Mouse (Mus musculus) liver, embryonic 15.5 days (tissue): ENCODE data around the gene Ninj2. TPM values are rescaled to one million over a fixed set of nuclear protein-coding genes. Genes with fewer than 3 reads are reported as not detected.
A peak's percentile ranks its signal among the peaks of the same experiment; 100 is the strongest.

Source experiments
- ATAC-seq: fragments of 200-750 bp; cut with Nextera tagmentation; 2 replicates; pipeline ENCODE4 v1.8.0; 2017; ENCODE audit warnings: moderate number of reproducible peaks, mild to moderate bottlenecking, moderate library complexity; ENCODE audit not compliant: insufficient read depth
- H3K27ac ChIP-seq: fragments of 300-500 bp; sonication (generic); replicated peaks from 2 replicates; pipeline ENCODE4 v1.5.1; 2015; ENCODE audit warnings: mild to moderate bottlenecking, inconsistent platforms
- H3K27me3 ChIP-seq: fragments of 300-500 bp; sonication (generic); 2 replicates; pipeline ENCODE4 v1.6.1; 2015; ENCODE audit warnings: mild to moderate bottlenecking, inconsistent platforms
- H3K36me3 ChIP-seq: fragments of 300-500 bp; sonication (generic); replicated peaks from 2 replicates; pipeline ENCODE4 v1.6.1; 2015; ENCODE audit warnings: moderate library complexity, mild to moderate bottlenecking, inconsistent platforms
- H3K4me1 ChIP-seq: fragments of 300-500 bp; sonication (generic); replicated peaks from 2 replicates; pipeline ENCODE4 v1.6.1; 2015; ENCODE audit warnings: inconsistent platforms
- H3K4me2 ChIP-seq: fragments of 300-500 bp; sonication (generic); 2 replicates; pipeline ENCODE4 v1.6.1; 2015; ENCODE audit warnings: moderate library complexity, mild to moderate bottlenecking, inconsistent platforms
- H3K4me3 ChIP-seq: fragments of 300-500 bp; sonication (generic); replicated peaks from 2 replicates; pipeline ENCODE4 v1.5.1; 2015; ENCODE audit warnings: mild to moderate bottlenecking, inconsistent platforms
- H3K9ac ChIP-seq: fragments of 300-500 bp; sonication (generic); 2 replicates; pipeline ENCODE4 v1.6.1; 2015; ENCODE audit warnings: moderate library complexity, mild to moderate bottlenecking, inconsistent platforms
- H3K9me3 ChIP-seq: fragments of 300-500 bp; sonication (generic); replicated peaks from 2 replicates; pipeline ENCODE4 v1.6.1; 2016; ENCODE audit warnings: inconsistent platforms
- WGBS: fragments of 180-500 bp; shearing (Covaris S2); methylation state at CpG from one replicate; pipeline ENCODE4 v1.1.7; 2015; ENCODE audit warnings: mixed read lengths; ENCODE audit not compliant: insufficient replicate concordance; 5-methylcytosine and 5-hydroxymethylcytosine counted together
- polyA plus RNA-seq: library from polyadenylated mRNA; unstranded; fragments of >200 nt; fragmentation: Nextera tagmentation; extraction: Ambion mirVana; gene quantifications from 2 replicates; pipeline ENCODE4 v1.2.1, GENCODE M21; 2015

Gene Ninj2
- polyA plus RNA-seq, 1 experiment from 2014 or later: 0.10 TPM

- H3K27ac ChIP-seq: no peak overlapping the region
- peaks cover 24% of the 10 kb centered on the region for H3K4me1 ChIP-seq
- H3K27me3 ChIP-seq: no peaks in the 10 kb centered on the region
- no peaks in the 10 kb centered on the region for H3K9me3 ChIP-seq
- no peak overlapping the region for H3K4me2 ChIP-seq
- no peak for ATAC-seq
- H3K36me3 ChIP-seq: no peaks in the 10 kb centered on the region
- H3K9ac ChIP-seq: no peak overlapping the region
- WGBS: 45% methylated on average over 4 of the region's 4 CpGs
- H3K4me3 ChIP-seq: no peak overlapping the region
These were observed 62.4 kb downstream of the Ninj2 start for GRCm38 (mm10) chr6:120155510-120155909.

- H3K4me3 ChIP-seq: no peak overlapping the region
- H3K4me2 ChIP-seq: no peak overlapping the region
- no peak overlapping the region for H3K27ac ChIP-seq
- no peaks in the 10 kb centered on the region for H3K27me3 ChIP-seq
- WGBS: 67% methylated on average over 6 of the region's 6 CpGs
- no peak for ATAC-seq
- no peaks in the 10 kb centered on the region for H3K9me3 ChIP-seq
- H3K9ac ChIP-seq: no peak overlapping the region
- peaks cover 22% of the 10 kb centered on the region for H3K4me1 ChIP-seq
- no peaks in the 10 kb centered on the region for H3K36me3 ChIP-seq
These were observed 64.3 kb downstream of the Ninj2 start for GRCm38 (mm10) chr6:120157479-120157878.

- 31% methylated on average over 9 of the region's 9 CpGs for WGBS
- peak overlapping the region; percentile 29; the same call in 1 of the 2 replicates for H3K27ac ChIP-seq
These were observed 66.2 kb downstream of the Ninj2 start for GRCm38 (mm10) chr6:120159133-120159901.

GRCm38 (mm10) chr6:120162928-120163327, 69.8 kb downstream of the Ninj2 start:
- H3K27me3 ChIP-seq: peaks cover 6% of the 10 kb centered on the region; the same call in 1 of the 2 replicates
- no peak for ATAC-seq
- 58% methylated on average over 6 of the region's 6 CpGs for WGBS
- no peak overlapping the region for H3K4me2 ChIP-seq
- peaks cover 27% of the 10 kb centered on the region for H3K4me1 ChIP-seq
- H3K9ac ChIP-seq: no peak overlapping the region
- H3K36me3 ChIP-seq: no peaks in the 10 kb centered on the region
- H3K27ac ChIP-seq: no peak overlapping the region
- no peak overlapping the region for H3K4me3 ChIP-seq
- H3K9me3 ChIP-seq: no peaks in the 10 kb centered on the region

More at GRCm38 (mm10) chr6:120159133-120159901, 66.2 kb downstream of the Ninj2 start:
- no peak for ATAC-seq
- H3K4me2 ChIP-seq: no peak overlapping the region
- no peaks in the 10 kb centered on the region for H3K27me3 ChIP-seq
- H3K4me3 ChIP-seq: no peak overlapping the region
- no peaks in the 10 kb centered on the region for H3K9me3 ChIP-seq
- no peaks in the 10 kb centered on the region for H3K36me3 ChIP-seq
- H3K4me1 ChIP-seq: peaks cover 22% of the 10 kb centered on the region
- no peak overlapping the region for H3K9ac ChIP-seq

GRCm38 (mm10) chr6:120164765-120165164, 71.6 kb downstream of the Ninj2 start:
- Histone ChIP-seq H3K36me3 (no peaks in the 10 kb centered on the region), H3K4me1 (peaks cover 18% of the 10 kb centered on the region), H3K4me3 (no peak overlapping the region), H3K27ac (no peak overlapping the region), H3K9me3 (no peaks in the 10 kb centered on the region), H3K9ac (no peak overlapping the region), H3K27me3 (peaks cover 6% of the 10 kb centered on the region; the same call in 1 of the 2 replicates), H3K4me2 (no peak overlapping the region)
- 71% methylated on average over 4 of the region's 4 CpGs for WGBS
- ATAC-seq: no peak

GRCm38 (mm10) chr6:120167574-120167973, 74.4 kb downstream of the Ninj2 start:
- peak; percentile 56; the same call in 1 of the 2 replicates for ATAC-seq
- H3K4me1 ChIP-seq: peaks cover 18% of the 10 kb centered on the region
- WGBS: 37% methylated on average over 4 of the region's 4 CpGs

GRCm38 (mm10) chr6:120172294-120173017, 79.3 kb downstream of the Ninj2 start:
- peaks cover 57% of the 10 kb centered on the region for H3K4me1 ChIP-seq
- H3K9me3 ChIP-seq: no peaks in the 10 kb centered on the region
- H3K4me3 ChIP-seq: no peak overlapping the region
- 67% methylated on average over 8 of the region's 8 CpGs for WGBS
- H3K36me3 ChIP-seq: no peaks in the 10 kb centered on the region
- H3K9ac ChIP-seq: no peak overlapping the region
- 0 out of 2 replicates have a peak, but pooled peaks cover 6% of the 10 kb centered on the region for H3K27me3 ChIP-seq
- H3K4me2 ChIP-seq: no peak overlapping the region
- peak overlapping the region; percentile 31; the same call in 1 of the 2 replicates for H3K27ac ChIP-seq
- no peak for ATAC-seq

More at GRCm38 (mm10) chr6:120167574-120167973, 74.4 kb downstream of the Ninj2 start:
- Histone ChIP-seq H3K4me2 (no peak overlapping the region), H3K27ac (no peak overlapping the region), H3K9ac (no peak overlapping the region), H3K27me3 (peaks cover 12% of the 10 kb centered on the region; the same call in 1 of the 2 replicates), H3K9me3 (no peaks in the 10 kb centered on the region), H3K4me3 (no peak overlapping the region), H3K36me3 (no peaks in the 10 kb centered on the region)

GRCm38 (mm10) chr6:120174028-120174601, 81.0 kb downstream of the Ninj2 start:
- Histone ChIP-seq H3K36me3 (no peaks in the 10 kb centered on the region), H3K4me3 (peak overlapping the region; percentile 53), H3K27me3 (0 out of 2 replicates have a peak, but pooled peaks cover 6% of the 10 kb centered on the region), H3K4me1 (peaks cover 67% of the 10 kb centered on the region), H3K9ac (peak overlapping the region; percentile 65), H3K27ac (peak overlapping the region; percentile 99), H3K9me3 (no peaks in the 10 kb centered on the region), H3K4me2 (peak overlapping the region; percentile 66)
- WGBS: 27% methylated on average over 6 of the region's 6 CpGs
- ATAC-seq: peak; percentile 43

GRCm38 (mm10) chr6:120174602-120175115, 81.5 kb downstream of the Ninj2 start:
- Histone ChIP-seq H3K27me3 (0 out of 2 replicates have a peak, but pooled peaks cover 6% of the 10 kb centered on the region), H3K4me2 (peak overlapping the region; percentile 66), H3K4me1 (peaks cover 73% of the 10 kb centered on the region), H3K4me3 (peak overlapping the region; percentile 53), H3K9me3 (no peaks in the 10 kb centered on the region), H3K36me3 (no peaks in the 10 kb centered on the region), H3K27ac (peak overlapping the region; percentile 99), H3K9ac (peak overlapping the region; percentile 65)
- 13% methylated on average over 7 of the region's 7 CpGs for WGBS
- ATAC-seq: peak; percentile 99

GRCm38 (mm10) chr6:120175650-120176049, 82.5 kb downstream of the Ninj2 start:
- H3K27ac ChIP-seq: peak overlapping the region; percentile 99
- H3K4me2 ChIP-seq: peak overlapping the region; percentile 66
- no peaks in the 10 kb centered on the region for H3K9me3 ChIP-seq
- H3K36me3 ChIP-seq: no peaks in the 10 kb centered on the region
- ATAC-seq: no peak
- H3K27me3 ChIP-seq: no peaks in the 10 kb centered on the region
- H3K4me3 ChIP-seq: peak overlapping the region; percentile 53
- peak overlapping the region; percentile 65 for H3K9ac ChIP-seq
- WGBS: 86% methylated on average over 4 of the region's 4 CpGs
- H3K4me1 ChIP-seq: peaks cover 81% of the 10 kb centered on the region
